Mouse (Mus musculus) heart, embryonic 10.5 days (tissue): Measurements from ENCODE around the gene Tubb5. TPM values are rescaled to one million over a fixed set of nuclear protein-coding genes. Genes with fewer than 3 reads are reported as not detected.
A peak's percentile ranks its signal among the peaks of the same experiment; 100 is the strongest.

Experiments used
- DNase-seq: peaks from one replicate; pipeline ENCODE4 v3.0.0-alpha.2; 2017; ENCODE audit warnings: low spot score
- H3K27ac ChIP-seq: fragments of 300-500 bp; sonication (generic); 2 replicates; pipeline ENCODE4 v1.5.1; 2016; ENCODE audit warnings: mild to moderate bottlenecking
- H3K27me3 ChIP-seq: fragments of 300-500 bp; sonication (generic); 2 replicates; pipeline ENCODE4 v1.6.1; 2016; ENCODE audit warnings: mild to moderate bottlenecking; ENCODE audit not compliant: poor library complexity, insufficient read depth, severe bottlenecking
- H3K36me3 ChIP-seq: fragments of 300-500 bp; sonication (generic); 2 replicates; pipeline ENCODE4 v1.6.1; 2016; ENCODE audit warnings: mild to moderate bottlenecking, moderate library complexity
- H3K4me1 ChIP-seq: fragments of 300-500 bp; sonication (generic); 2 replicates; pipeline ENCODE4 v1.6.1; 2016; ENCODE audit warnings: mild to moderate bottlenecking
- H3K4me3 ChIP-seq: fragments of 300-500 bp; sonication (generic); 2 replicates; pipeline ENCODE4 v1.5.1; 2016; ENCODE audit warnings: mild to moderate bottlenecking, moderate library complexity
- H3K9me3 ChIP-seq: fragments of 300-500 bp; sonication (generic); 2 replicates; pipeline ENCODE4 v1.6.1; 2016; ENCODE audit warnings: mild to moderate bottlenecking, moderate library complexity
- WGBS: fragments of 180-500 bp; shearing (Covaris S2); methylation state at CpG from one replicate; pipeline ENCODE4 v1.1.7; 2016; 5-methylcytosine and 5-hydroxymethylcytosine counted together
- microRNA-seq: library from miRNA; unstranded; fragments of <30 nt; microRNA quantifications from one replicate; pipeline ENCODE4, GENCODE M21; 2017
- polyA plus RNA-seq: library from polyadenylated mRNA; unstranded; fragments of >200 nt; fragmentation: Nextera tagmentation; extraction: Ambion mirVana; gene quantifications from 2 replicates; pipeline ENCODE4 v1.2.1, GENCODE M21; 2016

Tubb5 gene
- polyA plus RNA-seq, 1 experiment from 2014 or later, result 1,091 TPM

- no peaks in the 10 kb centered on the region for H3K9me3 ChIP-seq
- 0 out of 2 replicates have a peak, but pooled peaks cover 5% of the 10 kb centered on the region for H3K27me3 ChIP-seq
- H3K4me3 ChIP-seq, result no peak overlapping the region
- H3K36me3 ChIP-seq, result no peaks in the 10 kb centered on the region
- 74% methylated on average over 6 of the region's 6 CpGs for WGBS
- H3K4me1 ChIP-seq, result no peaks in the 10 kb centered on the region
- H3K27ac ChIP-seq, result no peak overlapping the region
- DNase-seq, result no peak
Observed at GRCm38 (mm10) chr17:35795656-35796055, 42.5 kb downstream of the Tubb5 start.

GRCm38 (mm10) chr17:35795099-35795498 lies 43.0 kb downstream of the Tubb5 start:
- H3K4me1 ChIP-seq, result no peaks in the 10 kb centered on the region
- 30% methylated on average over 2 of the region's 2 CpGs for WGBS
- H3K4me3 ChIP-seq, result no peak overlapping the region
- H3K27me3 ChIP-seq, result 0 out of 2 replicates have a peak, but pooled peaks cover 5% of the 10 kb centered on the region
- H3K9me3 ChIP-seq, result no peaks in the 10 kb centered on the region
- H3K36me3 ChIP-seq, result no peaks in the 10 kb centered on the region
- DNase-seq, result no peak
- H3K27ac ChIP-seq, result no peak overlapping the region

GRCm38 (mm10) chr17:35792837-35793236 lies 45.3 kb downstream of the Tubb5 start:
- no peak for DNase-seq
- no peak overlapping the region for H3K4me3 ChIP-seq
- no peaks in the 10 kb centered on the region for H3K36me3 ChIP-seq
- 0 out of 2 replicates have a peak, but pooled peaks cover 5% of the 10 kb centered on the region for H3K27me3 ChIP-seq
- 73% methylated on average over 2 of the region's 2 CpGs for WGBS
- no peak overlapping the region for H3K27ac ChIP-seq
- H3K4me1 ChIP-seq, result no peaks in the 10 kb centered on the region
- H3K9me3 ChIP-seq, result no peaks in the 10 kb centered on the region

- DNase-seq, result no peak
- H3K4me3 ChIP-seq, result no peak overlapping the region
- no peaks in the 10 kb centered on the region for H3K9me3 ChIP-seq
- 0 out of 2 replicates have a peak, but pooled peaks cover 5% of the 10 kb centered on the region for H3K27me3 ChIP-seq
- no peaks in the 10 kb centered on the region for H3K36me3 ChIP-seq
- WGBS, result 76% methylated on average over 4 of the region's 4 CpGs
- no peak overlapping the region for H3K27ac ChIP-seq
- H3K4me1 ChIP-seq, result no peaks in the 10 kb centered on the region
Observed at GRCm38 (mm10) chr17:35790933-35791332, 47.2 kb downstream of the Tubb5 start.

GRCm38 (mm10) chr17:35788025-35788424 lies 50.1 kb downstream of the Tubb5 start:
- no peak overlapping the region for H3K27ac ChIP-seq

GRCm38 (mm10) chr17:35787493-35787892 lies 50.6 kb downstream of the Tubb5 start:
- no peak for DNase-seq
- peaks cover 12% of the 10 kb centered on the region for H3K4me1 ChIP-seq
- H3K27me3 ChIP-seq, result 0 out of 2 replicates have a peak, but pooled peaks cover 5% of the 10 kb centered on the region
- H3K36me3 ChIP-seq, result no peaks in the 10 kb centered on the region
- no peak overlapping the region for H3K4me3 ChIP-seq
- H3K27ac ChIP-seq, result no peak overlapping the region
- no peaks in the 10 kb centered on the region for H3K9me3 ChIP-seq

More at GRCm38 (mm10) chr17:35788025-35788424, 50.1 kb downstream of the Tubb5 start:
- 79% methylated on average over 3 of the region's 3 CpGs for WGBS
- no peak overlapping the region for H3K4me3 ChIP-seq
- no peaks in the 10 kb centered on the region for H3K9me3 ChIP-seq
- H3K4me1 ChIP-seq, result peaks cover 12% of the 10 kb centered on the region
- no peak for DNase-seq
- no peaks in the 10 kb centered on the region for H3K36me3 ChIP-seq
- H3K27me3 ChIP-seq, result 0 out of 2 replicates have a peak, but pooled peaks cover 5% of the 10 kb centered on the region

- 0 out of 2 replicates have a peak overlapping the region, but pooled peaks have one; percentile 67 for H3K27ac ChIP-seq
- 62% methylated on average over 4 of the region's 4 CpGs for WGBS
- no peak for DNase-seq
Observed at GRCm38 (mm10) chr17:35785140-35785539, 53.0 kb downstream of the Tubb5 start.

GRCm38 (mm10) chr17:35783944-35784343 lies 54.2 kb downstream of the Tubb5 start:
- no peaks in the 10 kb centered on the region for H3K9me3 ChIP-seq
- no peaks in the 10 kb centered on the region for H3K36me3 ChIP-seq
- 68% methylated on average over 6 of the region's 6 CpGs for WGBS
- H3K27ac ChIP-seq, result peak overlapping the region; percentile 67; the same call in 1 of the 2 replicates
- no peaks in the 10 kb centered on the region for H3K27me3 ChIP-seq
- peak; percentile 81 for DNase-seq
- H3K4me3 ChIP-seq, result no peak overlapping the region
- H3K4me1 ChIP-seq, result peaks cover 18% of the 10 kb centered on the region

More at GRCm38 (mm10) chr17:35785140-35785539, 53.0 kb downstream of the Tubb5 start:
- H3K36me3 ChIP-seq, result no peaks in the 10 kb centered on the region
- no peaks in the 10 kb centered on the region for H3K9me3 ChIP-seq
- no peaks in the 10 kb centered on the region for H3K27me3 ChIP-seq
- H3K4me1 ChIP-seq, result peaks cover 12% of the 10 kb centered on the region
- no peak overlapping the region for H3K4me3 ChIP-seq

Small RNAs within 50 kb of the gene (microRNA-seq; reads per million reads assigned to microRNA genes)
- 1.5 reads per million for gene Gm28033

Other genes starting within 250 kb of the Tubb5 start
- gene Sfta2, start 236.8 kb downstream of the Tubb5 start, polyA plus RNA-seq, result not detected in 2 replicates
- not detected in 2 replicates for gene Gm9573, start 211.7 kb downstream of the Tubb5 start, polyA plus RNA-seq
- gene Mucl3, start 194.6 kb downstream of the Tubb5 start, polyA plus RNA-seq, result 0.52 and 0.60 TPM in 2 replicates
- 17.5 and 18.6 TPM in 2 replicates for gene Vars2, start 170.7 kb downstream of the Tubb5 start, polyA plus RNA-seq
- 34.7 and 43.5 TPM in 2 replicates for gene Gtf2h4, start 164.6 kb downstream of the Tubb5 start, polyA plus RNA-seq
- gene Ddr1, start 133.7 kb downstream of the Tubb5 start, polyA plus RNA-seq, result 109 and 158 TPM in 2 replicates
- gene Ier3, start 16.6 kb downstream of the Tubb5 start, polyA plus RNA-seq, result 13.2 and 16.8 TPM in 2 replicates
- gene Flot1, start 15.1 kb downstream of the Tubb5 start, polyA plus RNA-seq, result 66.2 and 71.7 TPM in 2 replicates
- gene Mdc1, start 3.2 kb upstream of the Tubb5 start, polyA plus RNA-seq, result 25.3 and 29.1 TPM in 2 replicates
- gene Nrm, start 23.0 kb upstream of the Tubb5 start, polyA plus RNA-seq, result 56.5 and 58.3 TPM in 2 replicates
- gene Ppp1r18, start 27.3 kb upstream of the Tubb5 start, polyA plus RNA-seq, result 19.9 and 22.2 TPM in 2 replicates
- gene Dhx16, start 41.5 kb upstream of the Tubb5 start, polyA plus RNA-seq, result 34.8 and 44.5 TPM in 2 replicates
- 23.8 and 26.7 TPM in 2 replicates for gene 2310061I04Rik, start 59.1 kb upstream of the Tubb5 start, polyA plus RNA-seq
- gene Atat1, start 71.8 kb upstream of the Tubb5 start, polyA plus RNA-seq, result 59.4 and 78.6 TPM in 2 replicates
- gene Mrps18b, start 78.1 kb upstream of the Tubb5 start, polyA plus RNA-seq, result 99.5 and 111 TPM in 2 replicates
- 37.6 and 45.2 TPM in 2 replicates for gene Ppp1r10, start 78.1 kb upstream of the Tubb5 start, polyA plus RNA-seq
- 81.6 and 81.8 TPM in 2 replicates for gene Abcf1, start 131.5 kb upstream of the Tubb5 start, polyA plus RNA-seq
- gene Gnl1, start 141.5 kb upstream of the Tubb5 start, polyA plus RNA-seq, result 47.2 and 49.8 TPM in 2 replicates
- gene Prr3, start 141.9 kb upstream of the Tubb5 start, polyA plus RNA-seq, result 21.9 and 30.5 TPM in 2 replicates
- 2.5 and 2.6 TPM in 2 replicates for gene H2-T24, start 182.3 kb upstream of the Tubb5 start, polyA plus RNA-seq
- gene H2-T23, start 194.5 kb upstream of the Tubb5 start, polyA plus RNA-seq, result 1.2 and 3.4 TPM in 2 replicates
- 4.4 and 7.2 TPM in 2 replicates for gene H2-T22, start 204.4 kb upstream of the Tubb5 start, polyA plus RNA-seq
- gene Gm6034, start 204.7 kb upstream of the Tubb5 start, polyA plus RNA-seq, result not detected in 2 replicates
- not detected in 2 replicates for gene Gm11127, start 220.1 kb upstream of the Tubb5 start, polyA plus RNA-seq